Mouse (Mus musculus): ENCODE results near the gene Spindoc. TPM values are rescaled to one million over a fixed set of nuclear protein-coding genes. Genes with fewer than 3 reads are reported as not detected.
"Not testable (repeated sequence)": the region's sequence is repeated elsewhere in the genome, so short reads cannot be mapped to it uniquely, and the experiment has no call there.

The Spindoc gene
- polyA plus RNA-seq, 1 experiment from 2014 or later, result 45.3 TPM

GRCm38 (mm10) chr19:7386042-7386441, 3.2 kb upstream of the Spindoc start:
- H3K4me2 ChIP-seq (replicated peaks), result no peak overlapping the region
- peaks cover 9% of the 10 kb centered on the region; the same call in 1 of the 2 replicates for H3K36me3 ChIP-seq
- no peaks in the 10 kb centered on the region for H3K9me3 ChIP-seq
- H3K9ac ChIP-seq (replicated peaks), result no peak overlapping the region
- H3K4me3 ChIP-seq (replicated peaks), result no peak overlapping the region
- no peaks in the 10 kb centered on the region for H3K27me3 ChIP-seq
- no peak overlapping the region for H3K27ac ChIP-seq
- ATAC-seq, result no peak
- 41% methylated on average over 2 of the region's 2 CpGs for WGBS
- H3K4me1 ChIP-seq (replicated peaks), result peaks cover 24% of the 10 kb centered on the region

- under 1% methylated on average over 44 of the region's 60 CpGs for WGBS
- ATAC-seq, result no peak; the same call in none of the 2 replicates
- H3K9me3 ChIP-seq, result no peaks in the 10 kb centered on the region
- H3K36me3 ChIP-seq, result peaks cover 12% of the 10 kb centered on the region
- peaks cover 51% of the 10 kb centered on the region for H3K4me1 ChIP-seq (replicated peaks)
- peak overlapping the region; percentile 91 for H3K9ac ChIP-seq (replicated peaks)
- H3K4me2 ChIP-seq (replicated peaks), result peak overlapping the region; percentile 81
- H3K27ac ChIP-seq, result peak overlapping the region; percentile 95
- no peaks in the 10 kb centered on the region for H3K27me3 ChIP-seq
- H3K4me3 ChIP-seq (replicated peaks), result peak overlapping the region; percentile 68
Observed at GRCm38 (mm10) chr19:7382248-7382902, 419 bp downstream of the Spindoc start.

GRCm38 (mm10) chr19:7381906-7382247, 917 bp downstream of the Spindoc start:
- H3K27me3 ChIP-seq, result no peaks in the 10 kb centered on the region
- H3K4me1 ChIP-seq (replicated peaks), result peaks cover 52% of the 10 kb centered on the region
- no peaks in the 10 kb centered on the region for H3K9me3 ChIP-seq
- no peak for ATAC-seq
- peak overlapping the region; percentile 81 for H3K4me2 ChIP-seq (replicated peaks)
- peak overlapping the region; percentile 91 for H3K9ac ChIP-seq (replicated peaks)
- under 1% methylated on average over 8 of the region's 8 CpGs for WGBS
- peak overlapping the region; percentile 95 for H3K27ac ChIP-seq
- H3K4me3 ChIP-seq (replicated peaks), result peak overlapping the region; percentile 68
- H3K36me3 ChIP-seq, result peaks cover 12% of the 10 kb centered on the region

- H3K27ac ChIP-seq, result no peak overlapping the region
- H3K9me3 ChIP-seq, result no peaks in the 10 kb centered on the region
- no peaks in the 10 kb centered on the region for H3K27me3 ChIP-seq
- H3K9ac ChIP-seq (replicated peaks), result no peak overlapping the region
- no peak overlapping the region for H3K4me3 ChIP-seq (replicated peaks)
- H3K36me3 ChIP-seq, result peaks cover 40% of the 10 kb centered on the region
- H3K4me2 ChIP-seq (replicated peaks), result no peak overlapping the region
- 83% methylated on average over 2 of the region's 2 CpGs for WGBS
- ATAC-seq, result no peak
- H3K4me1 ChIP-seq (replicated peaks), result peaks cover 38% of the 10 kb centered on the region
Observed at GRCm38 (mm10) chr19:7377639-7378038, 5.2 kb downstream of the Spindoc start.

GRCm38 (mm10) chr19:7374491-7374890, 8.3 kb downstream of the Spindoc start:
- 96% methylated on average over 8 of the region's 8 CpGs for WGBS
- peaks cover 69% of the 10 kb centered on the region for H3K36me3 ChIP-seq

GRCm38 (mm10) chr19:7369469-7369868, 13.3 kb downstream of the Spindoc start:
- not testable (repeated sequence) for ATAC-seq; H3K27me3 ChIP-seq; H3K9ac ChIP-seq (replicated peaks); H3K4me2 ChIP-seq (replicated peaks); H3K4me1 ChIP-seq (replicated peaks); H3K9me3 ChIP-seq; H3K27ac ChIP-seq; H3K4me3 ChIP-seq (replicated peaks)
- 92% methylated on average over 4 of the region's 4 CpGs for WGBS
- H3K36me3 ChIP-seq, result peaks cover 84% of the 10 kb centered on the region

More at GRCm38 (mm10) chr19:7374491-7374890, 8.3 kb downstream of the Spindoc start:
- 0 out of 2 replicates have a peak overlapping the region, but pooled peaks have one; percentile 12 for H3K9ac ChIP-seq (replicated peaks)
- no peak overlapping the region for H3K4me3 ChIP-seq (replicated peaks)
- H3K4me2 ChIP-seq (replicated peaks), result no peak overlapping the region
- peaks cover 13% of the 10 kb centered on the region for H3K4me1 ChIP-seq (replicated peaks)
- ATAC-seq, result no peak
- H3K27me3 ChIP-seq, result no peaks in the 10 kb centered on the region
- no peak overlapping the region for H3K27ac ChIP-seq
- H3K9me3 ChIP-seq, result no peaks in the 10 kb centered on the region

- Histone ChIP-seq H3K9ac (replicated peaks) (no peak overlapping the region), H3K4me1 (replicated peaks) (no peaks in the 10 kb centered on the region), H3K9me3 (no peaks in the 10 kb centered on the region), H3K4me2 (replicated peaks) (no peak overlapping the region), H3K27ac (no peak overlapping the region), H3K36me3 (peaks cover 24% of the 10 kb centered on the region), H3K27me3 (no peaks in the 10 kb centered on the region), H3K4me3 (replicated peaks) (no peak overlapping the region)
- ATAC-seq, result no peak
- WGBS, result 45% methylated on average over 6 of the region's 6 CpGs
Observed at GRCm38 (mm10) chr19:7353636-7354035, 29.2 kb downstream of the Spindoc start.

- no peak overlapping the region for H3K9ac ChIP-seq (replicated peaks)
- no peak for ATAC-seq
- WGBS, result 76% methylated on average over 11 of the region's 11 CpGs
Observed at GRCm38 (mm10) chr19:7352809-7353495, 29.8 kb downstream of the Spindoc start.

GRCm38 (mm10) chr19:7349993-7350392, 32.8 kb downstream of the Spindoc start:
- WGBS, result 62% methylated on average over 1 of the region's 1 CpGs
- ATAC-seq, result no peak

More at GRCm38 (mm10) chr19:7352809-7353495, 29.8 kb downstream of the Spindoc start:
- Histone ChIP-seq H3K4me2 (replicated peaks) (no peak overlapping the region), H3K27me3 (no peaks in the 10 kb centered on the region), H3K4me1 (replicated peaks) (no peaks in the 10 kb centered on the region), H3K4me3 (replicated peaks) (no peak overlapping the region), H3K36me3 (peaks cover 17% of the 10 kb centered on the region), H3K27ac (no peak overlapping the region), H3K9me3 (no peaks in the 10 kb centered on the region)

GRCm38 (mm10) chr19:7345235-7345755, 37.5 kb downstream of the Spindoc start:
- no peak overlapping the region for H3K9ac ChIP-seq (replicated peaks)
- no peak overlapping the region for H3K4me3 ChIP-seq (replicated peaks)
- ATAC-seq, result no peak
- H3K4me2 ChIP-seq (replicated peaks), result no peak overlapping the region
- no peaks in the 10 kb centered on the region for H3K36me3 ChIP-seq
- 19% methylated on average over 4 of the region's 4 CpGs for WGBS
- H3K27me3 ChIP-seq, result no peaks in the 10 kb centered on the region
- H3K4me1 ChIP-seq (replicated peaks), result peaks cover 8% of the 10 kb centered on the region
- H3K9me3 ChIP-seq, result no peaks in the 10 kb centered on the region
- no peak overlapping the region for H3K27ac ChIP-seq

More at GRCm38 (mm10) chr19:7349993-7350392, 32.8 kb downstream of the Spindoc start:
- no peaks in the 10 kb centered on the region for H3K27me3 ChIP-seq
- H3K9ac ChIP-seq (replicated peaks), result no peak overlapping the region
- H3K4me2 ChIP-seq (replicated peaks), result no peak overlapping the region
- no peak overlapping the region for H3K4me3 ChIP-seq (replicated peaks)
- no peaks in the 10 kb centered on the region for H3K4me1 ChIP-seq (replicated peaks)
- no peaks in the 10 kb centered on the region for H3K36me3 ChIP-seq
- no peaks in the 10 kb centered on the region for H3K9me3 ChIP-seq
- H3K27ac ChIP-seq, result no peak overlapping the region

- 73% methylated on average over 2 of the region's 2 CpGs for WGBS
- H3K27me3 ChIP-seq, result no peaks in the 10 kb centered on the region
- ATAC-seq, result no peak
Observed at GRCm38 (mm10) chr19:7342646-7343045, 40.1 kb downstream of the Spindoc start.

More at GRCm38 (mm10) chr19:7342646-7343045, 40.1 kb downstream of the Spindoc start:
- Histone ChIP-seq H3K36me3 (0 out of 2 replicates have a peak, but pooled peaks cover 4% of the 10 kb centered on the region), H3K4me1 (replicated peaks) (peaks cover 34% of the 10 kb centered on the region), H3K9ac (replicated peaks) (no peak overlapping the region), H3K9me3 (no peaks in the 10 kb centered on the region), H3K27ac (no peak overlapping the region), H3K4me3 (replicated peaks) (no peak overlapping the region), H3K4me2 (replicated peaks) (no peak overlapping the region)
